Mouse (Mus musculus) limb, embryonic 11.5 days (tissue): ENCODE data around the gene Podnl1. TPM values are rescaled to one million over a fixed set of nuclear protein-coding genes. Genes with fewer than 3 reads are reported as not detected.

Experiments
- ATAC-seq: fragments of 200-750 bp; cut with Nextera tagmentation; 2 replicates; pipeline ENCODE4 v1.8.0; 2017; ENCODE audit warnings: low read depth; ENCODE audit not compliant: insufficient number of reproducible peaks, low FRiP score, low TSS enrichment
- DNase-seq: peaks from one replicate; pipeline ENCODE4 v3.0.0-alpha.2; 2015; ENCODE audit warnings: low spot score
- H3K27ac ChIP-seq: fragments of 300-500 bp; sonication (generic); replicated peaks from 2 replicates; pipeline ENCODE4 v1.5.1; 2014; ENCODE audit warnings: low read depth, mild to moderate bottlenecking, low read length
- H3K27me3 ChIP-seq: fragments of 300-500 bp; sonication (generic); 2 replicates; pipeline ENCODE4 v1.6.1; 2014; ENCODE audit warnings: mild to moderate bottlenecking, low read length, mixed read lengths; ENCODE audit not compliant: control insufficient read depth, insufficient read depth
- H3K36me3 ChIP-seq: fragments of 300-500 bp; sonication (generic); 2 replicates; pipeline ENCODE4 v1.6.1; 2014; ENCODE audit warnings: mild to moderate bottlenecking, low read length, moderate library complexity, mixed read lengths; ENCODE audit not compliant: control insufficient read depth, insufficient read depth
- H3K4me1 ChIP-seq: fragments of 300-500 bp; sonication (generic); 2 replicates; pipeline ENCODE4 v1.6.1; 2014; ENCODE audit warnings: low read length, mixed read lengths; ENCODE audit not compliant: control insufficient read depth, insufficient read depth
- H3K4me2 ChIP-seq: fragments of 300-500 bp; sonication (generic); 2 replicates; pipeline ENCODE4 v1.6.1; 2014; ENCODE audit warnings: low read depth, mild to moderate bottlenecking, moderate library complexity; ENCODE audit not compliant: severe bottlenecking
- H3K4me3 ChIP-seq: fragments of 300-500 bp; sonication (generic); 2 replicates; pipeline ENCODE4 v1.5.1; 2014; ENCODE audit warnings: low read depth, low read length
- H3K9ac ChIP-seq: fragments of 300-500 bp; sonication (generic); 2 replicates; pipeline ENCODE4 v1.6.1; 2014; ENCODE audit warnings: mild to moderate bottlenecking, low read length
- H3K9me3 ChIP-seq: fragments of 300-500 bp; sonication (generic); 2 replicates; pipeline ENCODE4 v1.6.1; 2016; ENCODE audit warnings: low read length; ENCODE audit not compliant: control insufficient read depth
- WGBS: fragments of 180-500 bp; shearing (Covaris S2); extraction: QIAGEN DNeasy Blood & Tissue Kit; methylation state at CpG from one replicate; pipeline ENCODE4 v1.1.7; 2014; 5-methylcytosine and 5-hydroxymethylcytosine counted together
- polyA plus RNA-seq: library from polyadenylated mRNA; unstranded; fragments of >200 nt; fragmentation: Nextera tagmentation; extraction: Ambion mirVana; gene quantifications from 2 replicates; pipeline ENCODE4 v1.2.1, GENCODE M21; 2014

The Podnl1 gene
- polyA plus RNA-seq, 1 experiment from 2014 or later, result 0.17 TPM

DNA sequence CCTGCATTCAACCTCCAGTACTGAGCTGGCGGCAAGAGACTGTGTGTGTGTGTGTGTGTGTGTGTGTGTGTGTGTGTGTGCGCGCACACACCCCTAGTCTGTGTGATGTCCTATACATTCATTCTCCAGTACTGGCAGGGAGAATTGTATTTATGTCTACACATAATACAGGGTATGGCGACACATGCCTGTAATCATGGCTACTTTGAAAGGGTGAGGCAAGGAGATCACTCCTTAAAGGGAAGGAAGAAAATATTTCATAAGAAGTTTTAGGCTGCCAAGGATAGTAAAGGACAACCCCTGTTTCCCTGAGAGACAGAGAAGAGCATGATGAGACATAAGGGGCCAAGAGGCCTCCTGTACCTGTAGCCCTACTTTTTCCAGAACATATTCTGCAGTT lies 31.8 kb downstream of the Podnl1 start:
- H3K27ac ChIP-seq, result no peak overlapping the region
- no peaks in the 10 kb centered on the region for H3K4me1 ChIP-seq
- 89% methylated on average over 4 of the region's 4 CpGs for WGBS
- H3K9me3 ChIP-seq, result no peaks in the 10 kb centered on the region
- ATAC-seq (no peak), DNase-seq (no peak)
- H3K4me3 ChIP-seq, result no peak overlapping the region
- H3K36me3 ChIP-seq, result peaks cover 2% of the 10 kb centered on the region; the same call in 1 of the 2 replicates
- H3K4me2 ChIP-seq, result no peak overlapping the region
- H3K27me3 ChIP-seq, result no peaks in the 10 kb centered on the region
- no peak overlapping the region for H3K9ac ChIP-seq

DNA sequence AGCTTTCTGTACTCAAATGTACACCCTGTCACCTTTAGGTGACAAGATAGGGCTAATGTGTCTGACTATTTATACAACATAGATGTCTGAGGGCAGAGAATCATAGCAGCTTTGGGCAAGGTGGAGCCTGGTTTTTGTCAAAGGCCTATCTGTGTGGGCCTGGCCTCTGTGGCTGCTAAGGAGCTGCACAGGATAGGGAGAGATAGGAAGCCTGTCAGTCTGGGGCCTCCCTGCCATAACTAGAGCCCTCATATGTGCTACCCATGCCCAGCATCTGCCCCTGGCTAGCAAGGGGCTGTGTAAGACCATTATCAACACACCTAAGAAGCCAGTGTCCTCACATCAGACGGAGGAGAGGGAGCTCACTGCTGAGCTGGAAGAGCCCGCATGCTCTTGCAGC lies 41.9 kb downstream of the Podnl1 start:
- ATAC-seq, result no peak
- no peak overlapping the region for H3K27ac ChIP-seq
- no peaks in the 10 kb centered on the region for H3K4me1 ChIP-seq
- peaks cover 6% of the 10 kb centered on the region; the same call in 1 of the 2 replicates for H3K36me3 ChIP-seq
- H3K9ac ChIP-seq, result no peak overlapping the region
- H3K4me3 ChIP-seq, result no peak overlapping the region
- 92% methylated on average over 2 of the region's 2 CpGs for WGBS
- no peak overlapping the region for H3K4me2 ChIP-seq
- no peaks in the 10 kb centered on the region for H3K27me3 ChIP-seq
- DNase-seq, result no peak
- no peaks in the 10 kb centered on the region for H3K9me3 ChIP-seq

DNA sequence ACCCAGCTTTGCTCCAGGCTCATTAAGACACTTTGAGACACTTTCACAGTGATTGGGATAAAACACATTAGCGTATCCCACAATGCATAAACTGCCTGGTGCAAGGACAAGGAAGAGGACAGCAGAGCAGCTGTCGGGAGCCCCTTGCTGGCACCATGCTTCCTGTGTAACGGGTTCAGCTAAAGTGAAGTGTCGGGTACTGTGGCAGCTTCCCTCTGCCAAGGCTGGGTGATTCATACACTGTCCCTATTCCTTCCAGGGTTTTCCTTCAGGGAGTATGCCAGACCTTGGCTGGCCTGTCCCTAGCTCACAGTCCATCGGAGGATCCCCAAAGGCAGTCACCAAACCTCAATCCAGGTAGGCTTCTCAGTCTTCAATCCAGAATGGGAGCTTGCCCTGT lies 44.3 kb downstream of the Podnl1 start:
- DNase-seq (no peak), ATAC-seq (no peak)
- no peak overlapping the region for H3K27ac ChIP-seq
- H3K9me3 ChIP-seq, result no peaks in the 10 kb centered on the region
- H3K36me3 ChIP-seq, result peaks cover 10% of the 10 kb centered on the region
- H3K4me1 ChIP-seq, result no peaks in the 10 kb centered on the region
- no peak overlapping the region for H3K4me2 ChIP-seq
- no peak overlapping the region for H3K4me3 ChIP-seq
- H3K27me3 ChIP-seq, result no peaks in the 10 kb centered on the region
- WGBS, result 94% methylated on average over 5 of the region's 5 CpGs
- H3K9ac ChIP-seq, result no peak overlapping the region

DNA sequence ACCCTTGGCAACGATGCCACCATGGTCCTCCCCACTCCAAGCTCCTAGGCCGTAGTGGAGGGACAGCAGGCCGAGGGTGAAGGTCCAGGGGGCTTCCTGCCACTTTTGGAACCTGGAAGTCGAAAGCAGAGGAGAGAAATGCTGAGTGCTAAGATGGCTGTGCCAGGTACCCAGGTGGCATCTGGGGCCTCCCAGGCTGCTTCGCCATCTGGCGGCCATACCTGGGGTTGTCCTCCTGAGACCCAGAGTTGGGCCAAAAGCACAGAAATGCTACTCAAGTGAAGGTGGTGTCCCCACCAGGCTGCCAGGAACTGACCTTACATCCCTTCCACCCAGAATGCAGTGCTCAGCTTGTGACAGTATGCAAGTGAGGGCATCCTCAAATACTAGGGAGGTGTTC lies 48.1 kb downstream of the Podnl1 start:
- ATAC-seq (no peak), DNase-seq (no peak)
- 0 out of 2 replicates have a peak, but pooled peaks cover 5% of the 10 kb centered on the region for H3K4me1 ChIP-seq
- 82% methylated on average over 6 of the region's 6 CpGs for WGBS
- no peaks in the 10 kb centered on the region for H3K27me3 ChIP-seq
- H3K4me3 ChIP-seq, result no peak overlapping the region
- no peaks in the 10 kb centered on the region for H3K9me3 ChIP-seq
- H3K9ac ChIP-seq, result no peak overlapping the region
- peaks cover 17% of the 10 kb centered on the region for H3K36me3 ChIP-seq
- no peak overlapping the region for H3K4me2 ChIP-seq
- no peak overlapping the region; the same call in 1 of the 2 replicates for H3K27ac ChIP-seq

DNA sequence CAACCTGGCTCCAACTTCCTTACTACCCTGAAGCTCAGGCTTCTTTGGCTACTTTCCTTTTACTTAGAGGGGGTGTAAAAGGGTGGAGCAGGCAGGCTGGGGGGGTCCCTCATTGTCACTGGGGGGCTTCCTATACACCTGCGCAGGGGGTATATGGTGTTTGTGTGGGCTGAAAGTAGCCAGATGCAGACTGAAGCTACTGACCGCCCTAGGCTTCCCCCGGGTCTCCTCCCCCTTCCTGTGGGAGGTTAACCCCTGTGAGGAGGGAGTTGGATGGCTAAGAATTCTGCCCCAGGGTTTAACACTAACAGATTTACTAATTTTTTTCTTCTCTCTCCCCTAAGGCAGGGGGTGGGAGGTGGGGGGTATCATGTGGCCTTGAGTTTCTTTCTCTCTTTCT lies 50.8 kb downstream of the Podnl1 start:
- DNase-seq, result no peak
- Histone ChIP-seq H3K27me3 (no peaks in the 10 kb centered on the region), H3K27ac (no peak overlapping the region), H3K9ac (peak overlapping the region; percentile 17; the same call in 1 of the 2 replicates), H3K36me3 (peaks cover 16% of the 10 kb centered on the region), H3K4me3 (no peak overlapping the region), H3K4me1 (peaks cover 28% of the 10 kb centered on the region), H3K4me2 (no peak overlapping the region), H3K9me3 (no peaks in the 10 kb centered on the region)
- ATAC-seq, result no peak
- WGBS, result 21% methylated on average over 3 of the region's 3 CpGs

DNA sequence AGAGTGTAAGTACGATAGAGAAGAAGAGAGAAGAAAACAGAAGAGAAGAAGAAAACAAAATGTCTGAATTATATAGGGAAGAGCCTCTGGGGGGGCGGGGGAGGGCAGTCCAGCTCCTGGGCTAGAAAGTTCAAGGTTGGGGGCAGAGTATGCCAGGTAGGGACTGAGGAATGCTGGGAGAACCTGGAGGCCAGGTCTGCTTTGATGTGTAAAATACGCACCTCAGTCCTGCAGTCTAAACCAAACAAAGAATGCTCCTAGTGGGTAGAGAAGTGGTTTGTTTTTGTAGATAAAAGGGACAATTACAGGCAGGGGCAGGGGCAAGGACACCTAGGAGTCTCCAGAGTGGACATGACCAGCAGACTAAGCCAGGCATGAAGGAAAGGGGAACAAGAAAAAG lies 51.6 kb downstream of the Podnl1 start:
- 87% methylated on average over 3 of the region's 3 CpGs for WGBS
- H3K4me1 ChIP-seq, result peaks cover 31% of the 10 kb centered on the region
- H3K27me3 ChIP-seq, result no peaks in the 10 kb centered on the region

DNA sequence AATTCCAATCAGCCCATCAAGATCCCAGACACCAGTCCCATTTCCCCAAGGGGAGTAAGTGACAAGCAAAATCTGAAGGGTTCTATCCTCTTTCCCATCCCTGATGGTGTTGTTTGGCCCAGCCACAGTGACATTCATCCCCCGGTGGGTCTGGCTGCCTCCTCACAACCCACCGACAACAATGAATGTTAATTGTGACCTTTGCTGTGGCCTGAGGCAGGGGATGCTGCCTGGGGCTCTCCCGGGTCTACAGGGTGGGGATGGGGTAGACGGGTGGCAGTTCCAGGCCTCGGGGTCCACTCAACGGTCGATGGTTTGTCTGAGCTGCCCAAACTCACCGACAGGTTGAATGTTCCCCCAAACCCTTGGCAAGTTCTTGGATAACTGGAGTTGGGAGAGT lies 52.8 kb downstream of the Podnl1 start:
- H3K4me3 ChIP-seq, result no peak overlapping the region
- no peak overlapping the region for H3K27ac ChIP-seq
- H3K9ac ChIP-seq, result no peak overlapping the region
- DNase-seq (no peak), ATAC-seq (no peak)
- peaks cover 10% of the 10 kb centered on the region for H3K36me3 ChIP-seq
- WGBS, result 85% methylated on average over 8 of the region's 8 CpGs
- no peaks in the 10 kb centered on the region for H3K27me3 ChIP-seq
- H3K9me3 ChIP-seq, result no peaks in the 10 kb centered on the region
- peaks cover 36% of the 10 kb centered on the region for H3K4me1 ChIP-seq
- H3K4me2 ChIP-seq, result no peak overlapping the region

More for the DNA sequence above, 51.6 kb downstream of the Podnl1 start:
- Histone ChIP-seq H3K27ac (no peak overlapping the region), H3K9ac (no peak overlapping the region), H3K9me3 (no peaks in the 10 kb centered on the region), H3K4me3 (no peak overlapping the region), H3K4me2 (no peak overlapping the region), H3K36me3 (peaks cover 12% of the 10 kb centered on the region)
- DNase-seq (no peak), ATAC-seq (no peak)

DNA sequence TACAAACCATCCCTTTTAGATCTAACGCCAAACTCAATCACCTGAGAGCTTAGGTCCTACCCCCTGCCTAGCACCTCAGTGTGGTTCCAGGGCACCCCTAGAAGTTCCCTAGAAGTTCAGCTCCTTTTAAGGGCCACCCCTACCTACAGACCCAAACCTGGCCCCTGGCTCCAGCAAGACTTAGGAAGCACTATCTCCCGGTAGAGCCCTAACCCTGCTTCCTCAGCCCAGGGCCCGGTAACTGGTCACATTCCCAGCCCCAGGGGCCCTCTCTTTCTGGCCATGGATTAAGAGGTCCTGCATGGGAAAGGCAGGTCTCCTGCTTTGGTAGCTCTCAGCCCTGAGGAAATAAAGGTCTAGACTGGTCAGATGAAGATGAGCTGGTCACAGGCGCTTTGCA lies 54.2 kb downstream of the Podnl1 start:
- peaks cover 42% of the 10 kb centered on the region for H3K4me1 ChIP-seq
- no peaks in the 10 kb centered on the region for H3K9me3 ChIP-seq
- peak overlapping the region; percentile 27 for H3K4me3 ChIP-seq
- peaks cover 8% of the 10 kb centered on the region for H3K36me3 ChIP-seq
- WGBS, result 6% methylated on average over 4 of the region's 4 CpGs
- H3K27me3 ChIP-seq, result no peaks in the 10 kb centered on the region
- peak overlapping the region; percentile 92 for H3K27ac ChIP-seq
- H3K9ac ChIP-seq, result peak overlapping the region; percentile 69
- ATAC-seq (no peak), DNase-seq (no peak)
- peak overlapping the region; percentile 62 for H3K4me2 ChIP-seq

DNA sequence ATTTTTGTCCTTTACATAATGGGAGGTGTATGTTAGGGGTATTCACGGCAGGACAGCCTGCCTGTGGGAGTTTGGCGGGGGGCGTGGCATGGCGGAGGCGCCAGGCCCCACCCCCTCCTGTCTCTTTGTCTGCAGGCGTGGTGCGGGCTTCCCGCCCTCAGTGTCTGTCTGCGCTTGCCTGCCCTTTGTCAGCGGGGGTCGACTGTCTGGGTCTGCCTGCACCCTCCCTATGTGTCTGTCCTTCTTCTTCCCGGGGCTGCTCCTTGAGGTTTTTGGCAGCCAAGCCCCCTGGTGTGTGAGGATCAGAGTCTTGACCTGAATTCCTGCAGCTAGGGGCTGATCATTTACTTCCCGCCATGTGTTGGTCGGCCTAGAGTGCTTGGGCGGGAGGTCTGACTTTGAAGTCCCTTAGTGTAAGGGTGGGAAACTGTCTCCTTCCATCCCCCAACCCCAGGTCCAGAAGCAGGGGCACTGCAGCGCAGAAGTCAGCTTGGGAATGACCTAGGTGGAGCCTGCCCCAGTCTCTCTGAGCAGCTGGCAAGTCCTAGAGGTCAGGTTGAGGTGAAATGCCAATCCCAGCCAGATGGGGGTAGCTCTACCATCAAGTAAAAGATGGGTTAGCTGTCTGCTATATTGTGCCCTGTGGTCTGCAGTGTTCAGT lies 54.9 kb downstream of the Podnl1 start:
- DNase-seq (peak; percentile 85), ATAC-seq (peak; percentile 61)
- Histone ChIP-seq H3K4me1 (peaks cover 42% of the 10 kb centered on the region), H3K9me3 (no peaks in the 10 kb centered on the region), H3K27me3 (no peaks in the 10 kb centered on the region), H3K9ac (peak overlapping the region; percentile 69), H3K4me3 (peak overlapping the region; percentile 27), H3K4me2 (peak overlapping the region; percentile 62), H3K27ac (peak overlapping the region; percentile 92), H3K36me3 (peaks cover 6% of the 10 kb centered on the region)
- under 1% methylated on average over 16 of the region's 16 CpGs for WGBS
